Mouse (Mus musculus): ENCODE results near the gene Ankrd44.

GRCm38 (mm10) chr1:54901084-54901483 is 25.1 kb downstream of the Ankrd44 start:
- TF ChIP-seq ZNF384 (IDR thresholded peaks at IDR 0.05; ENCODE audit: low read depth, low read length) (no peak), HCFC1 (IDR thresholded peaks at IDR 0.05; ENCODE audit: borderline replicate concordance, insufficient read depth, low read length) (no peak), ZC3H11A (IDR thresholded peaks at IDR 0.05; ENCODE audit: borderline replicate concordance, low read depth, low read length) (no peak)

Data from ES-E14 (cell line).